Mouse (Mus musculus): Measurements from ENCODE around the gene Mrgprb5.

Gene Mrgprb5

GRCm38 (mm10) chr7:48168919-48169318 lies at the start of gene Mrgprb5:
Gene Mrgprb5 (minus strand): TSS chr7:48169019.
- DNase-seq (ENCODE audit: inconsistent ontology term), result no peak

- no peak for DNase-seq (ENCODE audit: inconsistent ontology term)
Observed at GRCm38 (mm10) chr7:48199188-48199587, 30.4 kb upstream of the Mrgprb5 start, which contains the start of gene Mrgprb4. Gene Mrgprb4 (minus strand): TSS chr7:48199288.

- DNase-seq (ENCODE audit: inconsistent ontology term), result no peak
Observed at GRCm38 (mm10) chr7:48167471-48167870, 1.3 kb downstream of the Mrgprb5 start.

GRCm38 (mm10) chr7:48138248-48138702 lies 30.5 kb downstream of the Mrgprb5 start:
- peak; percentile 78 for DNase-seq (ENCODE audit: inconsistent ontology term)

- peak; percentile 70 for DNase-seq (ENCODE audit: inconsistent ontology term)
Observed at GRCm38 (mm10) chr7:48137216-48138077, 31.4 kb downstream of the Mrgprb5 start.

GRCm38 (mm10) chr7:48132674-48133073 lies 36.1 kb downstream of the Mrgprb5 start:
- DNase-seq (ENCODE audit: inconsistent ontology term), result no peak

GRCm38 (mm10) chr7:48132247-48132646 lies 36.6 kb downstream of the Mrgprb5 start:
- peak; percentile 0 for DNase-seq (ENCODE audit: inconsistent ontology term)

GRCm38 (mm10) chr7:48131820-48132219 lies 37.0 kb downstream of the Mrgprb5 start:
- DNase-seq (ENCODE audit: inconsistent ontology term), result peak; percentile 26

GRCm38 (mm10) chr7:48123806-48124205 lies 45.0 kb downstream of the Mrgprb5 start:
- no peak for DNase-seq (ENCODE audit: inconsistent ontology term)
